Mouse (Mus musculus) heart, postnatal 0 days (tissue): ENCODE measurements around the gene Rcan3. TPM values are rescaled to one million over a fixed set of nuclear protein-coding genes. Genes with fewer than 3 reads are reported as not detected.

Experiments
- ATAC-seq: fragments of 200-750 bp; cut with Nextera tagmentation; 2 replicates; pipeline ENCODE4 v1.8.0; 2017; ENCODE audit warnings: low read depth, moderate number of reproducible peaks, moderate library complexity; ENCODE audit not compliant: insufficient read depth
- DNase-seq: peaks from one replicate; pipeline ENCODE4 v3.0.0-alpha.2; 2016; ENCODE audit warnings: low spot score
- H3K27ac ChIP-seq: fragments of 300-500 bp; sonication (generic); 2 replicates; pipeline ENCODE4 v1.5.1; 2014; ENCODE audit warnings: low read depth, mild to moderate bottlenecking
- H3K27me3 ChIP-seq: fragments of 300-500 bp; sonication (generic); 2 replicates; pipeline ENCODE4 v1.6.1; 2014; ENCODE audit warnings: low read length, mixed read lengths; ENCODE audit not compliant: control insufficient read depth, insufficient read depth
- H3K36me3 ChIP-seq: fragments of 300-500 bp; sonication (generic); replicated peaks from 2 replicates; pipeline ENCODE4 v1.6.1; 2014; ENCODE audit warnings: low read length, mixed read lengths; ENCODE audit not compliant: control insufficient read depth, insufficient read depth
- H3K4me1 ChIP-seq: fragments of 300-500 bp; sonication (generic); 2 replicates; pipeline ENCODE4 v1.6.1; 2014; ENCODE audit warnings: antibody characterized with exemption; ENCODE audit not compliant: control insufficient read depth, insufficient read depth
- H3K4me2 ChIP-seq: fragments of 300-500 bp; sonication (generic); 2 replicates; pipeline ENCODE4 v1.6.1; 2014; ENCODE audit warnings: low read depth, mild to moderate bottlenecking, low read length, moderate library complexity
- H3K4me3 ChIP-seq: fragments of 300-500 bp; sonication (generic); 2 replicates; pipeline ENCODE4 v1.5.1; 2014; ENCODE audit warnings: low read depth, low read length
- H3K9ac ChIP-seq: fragments of 300-500 bp; sonication (generic); replicated peaks from 2 replicates; pipeline ENCODE4 v1.6.1; 2014; ENCODE audit warnings: low read depth, low read length, mixed read lengths
- H3K9me3 ChIP-seq: fragments of 300-500 bp; sonication (generic); replicated peaks from 2 replicates; pipeline ENCODE4 v1.6.1; 2016; ENCODE audit warnings: low read length; ENCODE audit not compliant: control insufficient read depth
- CTCF ChIP-seq: IDR thresholded peaks from 2 replicates; pipeline ENCODE4 v1.5.1; 2016; ENCODE audit warnings: antibody characterized with exemption, control low read depth, low read depth
- EP300 ChIP-seq: IDR thresholded peaks from 2 replicates; pipeline ENCODE4 v1.6.1; 2016; ENCODE audit warnings: antibody characterized with exemption, low read depth
- WGBS: fragments of 180-500 bp; shearing (Covaris S2); extraction: QIAGEN DNeasy Blood & Tissue Kit; methylation state at CpG from one replicate; pipeline ENCODE4 v1.1.7; 2014; 5-methylcytosine and 5-hydroxymethylcytosine counted together
- polyA plus RNA-seq: library from polyadenylated mRNA; unstranded; fragments of >200 nt; fragmentation: Nextera tagmentation; extraction: Ambion mirVana; gene quantifications from 2 replicates; pipeline ENCODE4 v1.2.1, GENCODE M21; 2015
- total RNA-seq: library from RNA; depleted of rRNA; stranded (reverse); fragments of >200 nt; gene quantifications from 2 replicates; pipeline ENCODE4 v1.2.3, GENCODE M21; 2014; ENCODE audit warnings: low replicate concordance; rRNA removed

Gene Rcan3
- 10.4 and 13.7 TPM in 2 replicates for total RNA-seq
- 7.1 and 7.7 TPM in 2 replicates for polyA plus RNA-seq

- Histone ChIP-seq H3K4me1 (peaks cover 3% of the 10 kb centered on the region; the same call in 1 of the 2 replicates), H3K4me3 (peak within 1 kb of the TSS; percentile 78), H3K27me3 (no peaks in the 10 kb centered on the region), H3K4me2 (peak within 1 kb of the TSS; percentile 95), H3K27ac (peak within 1 kb of the TSS; percentile 33), H3K9me3 (no peaks in the 10 kb centered on the region), H3K9ac (peak within 1 kb of the TSS; percentile 80), H3K36me3 (no peaks in the 10 kb centered on the region)
- TF ChIP-seq CTCF (peak; percentile 14; the same call in 1 of the 2 replicates), EP300 (no peak)
- ATAC-seq (peak; percentile 90), DNase-seq (peak; percentile 79)
- 1% methylated on average over 65 of the region's 79 CpGs for WGBS
These were observed at the start of gene Rcan3 for GRCm38 (mm10) chr4:135433443-135434394. Gene Rcan3 (minus strand): TSS chr4:135433853.

- 81% methylated on average over 9 of the region's 9 CpGs for WGBS
- no peaks in the 10 kb centered on the region for H3K9me3 ChIP-seq
- H3K4me3 ChIP-seq: no peak overlapping the region
- H3K27me3 ChIP-seq: no peaks in the 10 kb centered on the region
- H3K9ac ChIP-seq: no peak overlapping the region
- ATAC-seq: no peak
- H3K27ac ChIP-seq: no peak overlapping the region
- no peak overlapping the region for H3K4me2 ChIP-seq
- no peak for DNase-seq
- H3K36me3 ChIP-seq: peaks cover 13% of the 10 kb centered on the region
- no peaks in the 10 kb centered on the region for H3K4me1 ChIP-seq
- TF ChIP-seq CTCF: peak; percentile 9
- TF ChIP-seq EP300: no peak
These were observed 46.7 kb upstream of the Rcan3 start for GRCm38 (mm10) chr4:135480370-135480769.

- H3K27ac ChIP-seq: no peak overlapping the region
- H3K4me2 ChIP-seq: no peak overlapping the region
- no peak overlapping the region for H3K4me3 ChIP-seq
- no peak for DNase-seq
- no peak overlapping the region for H3K9ac ChIP-seq
- no peaks in the 10 kb centered on the region for H3K9me3 ChIP-seq
- no peaks in the 10 kb centered on the region for H3K4me1 ChIP-seq
- 74% methylated on average over 10 of the region's 10 CpGs for WGBS
- TF ChIP-seq CTCF: no peak
- TF ChIP-seq EP300: no peak
- H3K36me3 ChIP-seq: peaks cover 13% of the 10 kb centered on the region
- ATAC-seq: no peak
- no peaks in the 10 kb centered on the region for H3K27me3 ChIP-seq
These were observed 44.2 kb upstream of the Rcan3 start for GRCm38 (mm10) chr4:135477851-135478250.

- Histone ChIP-seq H3K27me3 (no peaks in the 10 kb centered on the region), H3K27ac (no peak overlapping the region), H3K4me2 (no peak overlapping the region), H3K9ac (no peak overlapping the region), H3K9me3 (no peaks in the 10 kb centered on the region), H3K4me1 (no peaks in the 10 kb centered on the region), H3K36me3 (peaks cover 18% of the 10 kb centered on the region; the same call in 1 of the 2 replicates), H3K4me3 (no peak overlapping the region)
- DNase-seq (no peak), ATAC-seq (no peak)
- TF ChIP-seq CTCF: no peak
- WGBS: 86% methylated on average over 11 of the region's 11 CpGs
These were observed 29.8 kb upstream of the Rcan3 start for GRCm38 (mm10) chr4:135463406-135463805.

- DNase-seq: no peak
- no peak overlapping the region for H3K4me3 ChIP-seq
- ATAC-seq: no peak
- no peaks in the 10 kb centered on the region for H3K36me3 ChIP-seq
- no peak overlapping the region for H3K9ac ChIP-seq
- H3K4me1 ChIP-seq: no peaks in the 10 kb centered on the region
- H3K4me2 ChIP-seq: no peak overlapping the region
- 80% methylated on average over 12 of the region's 12 CpGs for WGBS
- peak overlapping the region; percentile 34 for H3K27ac ChIP-seq
- no peaks in the 10 kb centered on the region for H3K9me3 ChIP-seq
- TF ChIP-seq EP300 (no peak), CTCF (no peak)
- H3K27me3 ChIP-seq: no peaks in the 10 kb centered on the region
These were observed 19.9 kb upstream of the Rcan3 start for GRCm38 (mm10) chr4:135453572-135453971.
